Mouse (Mus musculus) cerebellum, postnatal 25 days (tissue): ENCODE data around the gene AC192777.2.
A peak's percentile ranks its signal among the peaks of the same experiment; 100 is the strongest.
"Not testable (repeated sequence)": the region's sequence is repeated elsewhere in the genome, so short reads cannot be mapped to it uniquely, and the experiment has no call there.

Experiments used
- DNase-seq, 2 experiments: peaks; one replicate each; pipeline ENCODE4 v3.0.0; 2021; ENCODE audit warnings: mixed read lengths in 2 of 2

AC192777.2 gene

GRCm38 (mm10) chr17:40095150-40095549 lies at the start of gene AC192777.2:
AC192777.2 (plus strand) TSS chr17:40095450.
- not testable (repeated sequence) for DNase-seq

- not testable (repeated sequence) for DNase-seq
Measured at GRCm38 (mm10) chr17:40116172-40116571, 20.9 kb downstream of the AC192777.2 start.

- peak in 1 of 2 experiments; percentile 2 for DNase-seq
Measured at GRCm38 (mm10) chr17:40116877-40117276, 21.6 kb downstream of the AC192777.2 start.
